Mouse (Mus musculus): ENCODE measurements at regions not wholly inside any gene's neighbourhood (a gene's known extent, or its start where the extent isn't known, plus 50 kb on each side); places are given as distances from the start of the nearest gene placed in this dataset.

- DNase-seq (ENCODE audit: low read depth): no peak
Measured at GRCm38 (mm10) chr2:9435155-9435872, 445.7 kb upstream of the 4930412O13Rik start.

DNA sequence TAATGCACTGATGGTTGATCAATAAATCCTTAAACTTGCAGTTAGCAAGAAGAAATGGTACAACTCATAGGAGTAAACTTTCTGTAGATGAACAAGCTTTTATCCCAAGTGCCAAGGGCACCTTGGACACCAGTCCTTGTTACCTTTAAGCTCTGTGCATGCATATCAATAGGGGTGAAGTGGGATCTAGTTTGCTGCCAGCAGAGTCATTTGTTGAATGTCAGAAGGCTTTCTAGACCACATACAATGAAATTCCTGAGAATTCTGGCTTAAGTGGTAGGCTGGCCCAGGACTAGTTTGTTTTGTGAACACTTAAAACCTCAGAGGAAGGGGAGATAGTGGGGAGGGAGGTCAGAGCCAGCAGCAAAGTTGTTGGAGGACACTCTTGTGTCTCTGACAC is 437.9 kb upstream of the 4930412O13Rik start:
- no peak for DNase-seq (ENCODE audit: low read depth)

DNA sequence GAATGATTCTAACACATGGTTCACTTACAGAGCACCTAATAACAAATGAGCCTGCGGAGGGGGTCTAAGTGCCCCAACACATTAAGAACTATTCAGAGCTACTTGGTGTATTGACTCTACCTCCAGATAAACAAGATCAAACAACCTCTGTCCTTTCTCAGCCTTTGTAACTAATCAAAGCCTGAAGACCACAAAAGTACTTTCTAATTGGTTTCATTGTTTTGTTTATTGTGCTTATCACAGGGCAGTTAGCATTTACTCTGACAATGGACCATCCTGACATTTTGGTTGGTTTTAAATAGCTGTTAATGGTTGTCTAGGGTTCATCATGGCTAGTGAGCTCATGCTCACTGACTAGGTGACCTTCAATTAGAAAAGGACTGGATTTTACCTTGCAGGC is 435.2 kb upstream of the 4930412O13Rik start:
- DNase-seq (ENCODE audit: low read depth): no peak

- DNase-seq (ENCODE audit: low read depth): no peak
Measured at GRCm38 (mm10) chr2:9464413-9464812, 416.6 kb upstream of the 4930412O13Rik start.

DNA sequence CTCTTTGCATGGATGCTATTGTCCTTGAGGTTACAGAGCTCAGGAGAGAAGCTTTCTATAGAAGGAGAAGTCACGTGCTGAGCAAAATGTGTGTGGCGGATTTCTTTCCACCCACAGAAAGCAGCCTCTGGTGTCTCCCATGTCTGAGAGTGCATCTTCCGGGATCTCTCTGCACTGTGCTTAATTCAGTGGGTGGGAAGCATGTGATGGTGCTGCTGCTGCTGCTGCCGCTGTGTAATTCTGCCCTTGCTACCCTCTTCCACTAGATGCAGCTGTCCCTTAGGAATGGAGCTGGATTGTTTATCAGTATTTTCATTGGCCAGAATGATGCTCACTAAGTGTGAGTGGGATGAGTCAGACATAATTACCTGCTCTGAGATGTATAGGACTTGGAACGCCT is 416.2 kb upstream of the 4930412O13Rik start:
- DNase-seq (ENCODE audit: low read depth): no peak

DNA sequence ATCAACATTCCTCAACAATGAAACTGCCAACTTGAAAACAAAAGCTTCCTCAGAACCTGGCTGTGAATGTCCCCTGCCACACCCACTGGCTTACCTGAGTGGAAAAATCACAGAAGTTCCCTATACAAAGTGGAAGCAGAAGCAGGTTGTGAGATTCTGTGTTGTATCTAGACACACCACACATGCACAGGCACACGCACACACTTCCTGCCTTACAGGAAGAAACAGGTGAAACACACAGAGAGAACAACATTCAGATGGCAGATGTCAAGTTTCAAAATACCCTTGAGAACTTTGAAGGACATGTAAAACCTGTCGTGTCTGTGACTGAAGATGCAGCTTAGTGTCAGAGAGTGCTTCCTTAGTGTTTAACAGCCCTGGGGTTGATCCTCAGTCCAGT is 413.5 kb upstream of the 4930412O13Rik start:
- no peak for DNase-seq (ENCODE audit: low read depth)

GRCm38 (mm10) chr2:9468651-9469050 is 412.4 kb upstream of the 4930412O13Rik start:
- DNase-seq (ENCODE audit: low read depth): no peak

- DNase-seq (ENCODE audit: low read depth): no peak
Measured at GRCm38 (mm10) chr2:9481678-9482345, 399.2 kb upstream of the 4930412O13Rik start.

- DNase-seq (ENCODE audit: low read depth): peak; percentile 98
Measured at GRCm38 (mm10) chr2:9487381-9487914, 393.6 kb upstream of the 4930412O13Rik start.

- no peak for DNase-seq (ENCODE audit: low read depth)
Measured at GRCm38 (mm10) chr2:9493606-9494145, 387.4 kb upstream of the 4930412O13Rik start.

GRCm38 (mm10) chr2:9520045-9520444 is 361.0 kb upstream of the 4930412O13Rik start:
- no peak for DNase-seq (ENCODE audit: low read depth)

DNA sequence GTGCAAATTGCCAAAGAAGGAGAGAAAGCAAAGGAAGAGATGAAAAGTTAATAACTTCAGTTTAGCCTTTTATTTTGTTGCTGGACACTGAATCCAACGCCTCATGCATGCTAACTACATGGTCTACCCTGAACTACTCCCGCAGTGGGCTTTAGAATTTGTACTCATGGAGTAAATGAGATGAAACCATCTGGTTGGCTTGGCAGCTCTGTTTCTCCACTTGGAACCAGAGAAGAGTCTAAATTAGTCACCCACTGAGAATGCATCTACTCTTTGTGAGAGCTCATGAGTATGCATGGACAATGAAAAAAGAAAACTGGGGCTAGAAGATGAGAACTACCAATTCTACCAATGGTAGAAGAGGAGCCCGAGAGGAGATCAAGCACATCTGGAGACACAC is 355.1 kb upstream of the 4930412O13Rik start:
- DNase-seq (ENCODE audit: low read depth): no peak

GRCm38 (mm10) chr2:9535141-9535658 is 345.9 kb upstream of the 4930412O13Rik start:
- DNase-seq (ENCODE audit: low read depth): no peak

GRCm38 (mm10) chr2:9547771-9548590 is 333.1 kb upstream of the 4930412O13Rik start:
- no peak for DNase-seq (ENCODE audit: low read depth)

- peak; percentile 63 for DNase-seq (ENCODE audit: low read depth)
Measured at GRCm38 (mm10) chr2:9553313-9553712, 327.7 kb upstream of the 4930412O13Rik start.

GRCm38 (mm10) chr2:9564487-9565043 is 316.5 kb upstream of the 4930412O13Rik start:
- no peak for DNase-seq (ENCODE audit: low read depth)

DNA sequence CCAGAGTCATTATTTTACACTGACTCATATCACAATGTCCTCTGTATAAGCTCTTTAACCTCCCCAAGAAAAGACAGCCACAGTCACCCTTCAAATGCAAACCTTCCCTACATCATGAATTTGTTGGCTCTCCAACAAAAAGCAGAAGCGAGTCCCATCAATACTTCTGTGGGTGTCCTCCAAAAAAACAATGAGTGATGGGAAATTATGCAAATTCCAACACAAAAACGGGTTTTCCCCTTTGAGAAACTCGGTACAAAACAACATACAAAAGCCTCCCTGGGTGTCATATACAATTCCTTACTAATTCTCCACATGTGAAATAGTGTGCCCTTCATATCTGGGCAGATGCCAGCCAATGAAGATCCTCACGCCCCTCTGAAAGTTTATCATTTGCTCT is 311.8 kb upstream of the 4930412O13Rik start:
- no peak for DNase-seq (ENCODE audit: low read depth)

DNA sequence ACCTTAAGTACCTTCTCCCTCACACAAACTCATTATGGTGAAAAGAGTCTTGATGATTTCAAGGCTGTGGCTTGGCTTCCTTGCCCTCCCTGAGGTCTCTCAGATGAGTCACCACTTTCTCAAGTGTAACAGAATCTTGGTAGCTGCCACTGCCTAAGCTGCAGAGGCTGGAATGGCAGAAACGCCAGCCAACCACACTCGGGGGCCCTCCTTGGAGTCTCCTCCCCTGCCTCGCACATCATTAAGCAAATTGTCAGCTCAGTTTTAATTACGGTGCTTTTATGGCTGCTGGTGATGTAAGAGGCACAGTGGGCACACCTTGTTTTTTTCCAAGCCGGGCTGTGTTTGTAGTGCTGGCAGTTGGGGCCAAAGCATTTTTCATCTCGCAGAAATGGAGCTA is 306.9 kb upstream of the 4930412O13Rik start:
- no peak for DNase-seq (ENCODE audit: low read depth)

DNA sequence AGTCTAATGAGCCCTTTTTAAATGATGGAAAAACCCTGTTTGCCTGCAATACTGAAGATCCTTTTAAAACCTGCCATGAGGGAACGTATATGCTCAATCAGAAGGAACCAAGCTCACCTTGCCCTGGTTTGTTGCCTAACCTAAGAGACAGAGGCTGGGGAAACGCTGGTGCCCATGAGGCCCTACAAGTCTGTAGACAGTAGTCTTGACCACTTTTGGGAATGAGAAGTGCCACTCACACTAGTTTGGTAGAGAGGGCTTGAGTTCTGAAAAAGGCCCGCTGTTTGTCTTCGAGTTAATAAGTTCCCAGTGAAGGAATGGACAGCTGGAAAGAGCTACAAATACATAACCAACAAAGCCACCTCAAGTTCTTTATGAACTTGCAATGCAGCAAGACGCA is 306.4 kb upstream of the 4930412O13Rik start:
- DNase-seq (ENCODE audit: low read depth): no peak

DNA sequence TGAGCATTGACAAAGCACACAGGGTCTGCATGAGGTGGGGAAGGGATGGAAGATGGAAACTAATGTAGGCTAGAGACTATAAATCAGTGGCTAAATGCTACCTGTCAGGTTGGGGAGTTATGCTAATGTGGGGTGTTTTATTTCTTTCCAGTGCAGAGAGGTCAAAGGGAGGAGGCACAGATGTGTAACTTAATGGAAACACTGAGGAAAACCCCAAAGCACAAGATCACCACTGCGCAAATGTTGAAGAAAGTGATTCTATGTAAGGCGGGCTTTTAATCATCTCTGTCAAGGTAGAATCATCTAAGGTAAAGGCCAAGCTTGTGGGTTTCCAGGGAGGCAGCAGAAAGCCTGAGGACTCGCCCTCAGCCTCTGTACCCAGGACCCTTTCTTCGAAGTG is 303.2 kb upstream of the 4930412O13Rik start:
- no peak for DNase-seq (ENCODE audit: low read depth)

DNA sequence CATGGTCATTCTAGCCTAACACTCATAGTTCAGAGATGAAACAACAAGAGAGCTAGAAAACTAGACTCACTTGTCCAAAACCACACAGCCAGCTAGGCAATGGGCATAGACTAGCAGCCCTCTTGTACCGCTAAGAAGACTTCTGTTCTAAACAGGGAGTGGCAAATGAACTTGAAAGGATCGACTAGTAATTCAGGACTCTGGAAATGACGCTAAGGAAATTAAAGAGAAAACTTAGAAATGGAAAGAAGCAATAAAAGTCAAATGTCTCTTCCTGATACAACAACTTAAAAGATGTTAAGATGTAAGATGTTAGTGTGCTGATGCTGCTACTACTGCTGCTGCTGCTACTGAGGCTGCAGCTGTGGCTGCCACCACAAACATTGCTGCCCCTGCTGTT is 293.7 kb upstream of the 4930412O13Rik start:
- DNase-seq (ENCODE audit: low read depth): no peak

- no peak for DNase-seq (ENCODE audit: low read depth)
Measured at GRCm38 (mm10) chr2:9589200-9589599, 291.9 kb upstream of the 4930412O13Rik start.

Measured in gonadal fat pad, adult 2 months (tissue).